Mouse (Mus musculus): ENCODE data around the gene Gm10058. TPM values are rescaled to one million over a fixed set of nuclear protein-coding genes. Genes with fewer than 3 reads are reported as not detected.
"Not testable (repeated sequence)": the region's sequence is repeated elsewhere in the genome, so short reads cannot be mapped to it uniquely, and the experiment has no call there.

The Gm10058 gene
- total RNA-seq (2021): not detected

DNA sequence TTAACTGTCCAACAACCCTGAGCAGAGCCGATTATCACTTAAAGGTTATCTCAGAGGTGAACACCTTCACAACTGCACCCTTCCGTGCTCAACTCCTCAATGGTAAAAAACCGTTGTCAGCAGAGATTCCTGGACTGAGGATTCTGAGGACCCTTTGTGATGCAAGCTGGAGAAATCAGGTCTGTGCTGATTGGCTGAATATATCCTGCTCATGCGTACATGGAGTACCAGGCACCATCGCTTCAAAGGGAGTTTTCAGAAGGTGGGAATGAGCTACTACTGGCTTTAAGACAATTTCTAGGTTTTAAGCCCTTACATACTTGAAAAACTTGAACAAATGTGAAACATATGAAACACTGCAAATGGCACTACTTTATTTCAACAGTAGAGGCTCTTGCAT lies at the start of gene Gm10058:
Gene Gm10058, minus strand, starts transcription at position 101 of the 400 bp plus-strand sequence.
- not testable (repeated sequence) for DNase-seq

All from layer of hippocampus, postnatal 36 days (tissue).